Mouse (Mus musculus): ENCODE results near the gene Olfr229. TPM values are rescaled to one million over a fixed set of nuclear protein-coding genes. Genes with fewer than 3 reads are reported as not detected.
"Not testable (repeated sequence)": the region's sequence is repeated elsewhere in the genome, so short reads cannot be mapped to it uniquely, and the experiment has no call there.

The Olfr229 gene
- not detected in 3 replicates for total RNA-seq (2017)

GRCm38 (mm10) chr9:39907036-39907435 lies at the start of gene Olfr229:
Olfr229 (plus strand) TSS chr9:39907336.
- no peak for ATAC-seq (replicated peaks; ENCODE audit: insufficient number of reproducible peaks, low FRiP score, low TSS enrichment, poor library complexity, severe bottlenecking)

GRCm38 (mm10) chr9:39866122-39866521 lies 41.0 kb upstream of the Olfr229 start, which contains the start of gene Olfr972:
Olfr972 (plus strand) TSS chr9:39866422.
- no peak for ATAC-seq (replicated peaks; ENCODE audit: insufficient number of reproducible peaks, low FRiP score, low TSS enrichment, poor library complexity, severe bottlenecking)

- ATAC-seq (replicated peaks; ENCODE audit: insufficient number of reproducible peaks, low FRiP score, low TSS enrichment, poor library complexity, severe bottlenecking), result not testable (repeated sequence)
Measured at GRCm38 (mm10) chr9:39871986-39872385, 35.1 kb upstream of the Olfr229 start.

- not testable (repeated sequence) for ATAC-seq (replicated peaks; ENCODE audit: insufficient number of reproducible peaks, low FRiP score, low TSS enrichment, poor library complexity, severe bottlenecking)
Measured at GRCm38 (mm10) chr9:39877541-39878396, 29.4 kb upstream of the Olfr229 start.

- ATAC-seq (replicated peaks; ENCODE audit: insufficient number of reproducible peaks, low FRiP score, low TSS enrichment, poor library complexity, severe bottlenecking), result no peak
Measured at GRCm38 (mm10) chr9:39905106-39905505, 2.0 kb upstream of the Olfr229 start.

- 0 out of 2 replicates have a peak, but pooled peaks have one; percentile 43 for ATAC-seq (replicated peaks; ENCODE audit: insufficient number of reproducible peaks, low FRiP score, low TSS enrichment, poor library complexity, severe bottlenecking)
Measured at GRCm38 (mm10) chr9:39909939-39910338, 2.8 kb downstream of the Olfr229 start.

- ATAC-seq (replicated peaks; ENCODE audit: insufficient number of reproducible peaks, low FRiP score, low TSS enrichment, poor library complexity, severe bottlenecking), result not testable (repeated sequence)
Measured at GRCm38 (mm10) chr9:39927975-39928836, 21.1 kb downstream of the Olfr229 start.

GRCm38 (mm10) chr9:39928837-39929236 lies 21.7 kb downstream of the Olfr229 start:
- not testable (repeated sequence) for ATAC-seq (replicated peaks; ENCODE audit: insufficient number of reproducible peaks, low FRiP score, low TSS enrichment, poor library complexity, severe bottlenecking)

- no peak for ATAC-seq (replicated peaks; ENCODE audit: insufficient number of reproducible peaks, low FRiP score, low TSS enrichment, poor library complexity, severe bottlenecking)
Measured at GRCm38 (mm10) chr9:39937201-39937600, 30.1 kb downstream of the Olfr229 start, which contains the start of gene Olfr974. Olfr974 (plus strand) TSS chr9:39937501.

- no peak for ATAC-seq (replicated peaks; ENCODE audit: insufficient number of reproducible peaks, low FRiP score, low TSS enrichment, poor library complexity, severe bottlenecking)
Measured at GRCm38 (mm10) chr9:39951946-39952345, 44.8 kb downstream of the Olfr229 start, which contains the start of gene Olfr975. Olfr975 (minus strand) TSS chr9:39952046.

- not testable (repeated sequence) for ATAC-seq (replicated peaks; ENCODE audit: insufficient number of reproducible peaks, low FRiP score, low TSS enrichment, poor library complexity, severe bottlenecking)
Measured at GRCm38 (mm10) chr9:39961033-39961432, 53.9 kb downstream of the Olfr229 start, which contains the start of gene Olfr976. Olfr976 (minus strand) TSS chr9:39961133.

Other genes with a start within 250 kb of the Olfr229 start
- gene Olfr963, start 240.1 kb upstream of the Olfr229 start, total RNA-seq (2017), result not detected in 3 replicates
- gene Olfr149, start 200.2 kb upstream of the Olfr229 start, total RNA-seq (2017), result not detected in 3 replicates
- not detected in 3 replicates for gene Olfr965, start 196.0 kb upstream of the Olfr229 start, total RNA-seq (2017)
- gene Olfr150, start 176.4 kb upstream of the Olfr229 start, total RNA-seq (2017), result not detected in 3 replicates
- gene Olfr967, start 161.1 kb upstream of the Olfr229 start, total RNA-seq (2017), result 1.1 TPM in 1 of 3 replicates, not detected in the others
- not detected in 3 replicates for gene Olfr968, start 124.1 kb upstream of the Olfr229 start, total RNA-seq (2017)
- not detected in 3 replicates for gene Olfr969, start 116.4 kb upstream of the Olfr229 start, total RNA-seq (2017)
- gene Olfr970, start 98.5 kb upstream of the Olfr229 start, total RNA-seq (2017), result not detected in 3 replicates
- not detected in 3 replicates for gene Olfr971, start 70.5 kb upstream of the Olfr229 start, total RNA-seq (2017)
- not detected in 3 replicates for gene Olfr972, start 40.9 kb upstream of the Olfr229 start, total RNA-seq (2017)
- gene Olfr974, start 30.2 kb downstream of the Olfr229 start, total RNA-seq (2017), result not detected in 3 replicates
- gene Olfr975, start 44.7 kb downstream of the Olfr229 start, total RNA-seq (2017), result not detected in 3 replicates
- not detected in 3 replicates for gene Olfr976, start 53.8 kb downstream of the Olfr229 start, total RNA-seq (2017)
- not detected in 3 replicates for gene Olfr978, start 84.8 kb downstream of the Olfr229 start, total RNA-seq (2017)
- gene Olfr979, start 96.1 kb downstream of the Olfr229 start, total RNA-seq (2017), result not detected in 3 replicates
- gene Olfr980, start 102.2 kb downstream of the Olfr229 start, total RNA-seq (2017), result not detected in 3 replicates
- gene Olfr981, start 114.1 kb downstream of the Olfr229 start, total RNA-seq (2017), result not detected in 3 replicates
- not detected in 3 replicates for gene Olfr982, start 166.5 kb downstream of the Olfr229 start, total RNA-seq (2017)
- not detected in 3 replicates for gene Olfr983, start 186.3 kb downstream of the Olfr229 start, total RNA-seq (2017)
- not detected in 3 replicates for gene Olfr984, start 206.9 kb downstream of the Olfr229 start, total RNA-seq (2017)
- not detected in 3 replicates for gene Olfr985, start 222.8 kb downstream of the Olfr229 start, total RNA-seq (2017)
- not detected in 3 replicates for gene Tmem225, start 240.8 kb downstream of the Olfr229 start, total RNA-seq (2017)

Measured in monocyte, adult 5-6 weeks (primary cell).